Mouse (Mus musculus): Measurements from ENCODE around the gene Wee2. TPM values are rescaled to one million over a fixed set of nuclear protein-coding genes. Genes with fewer than 3 reads are reported as not detected.

Gene Wee2
- polyA plus RNA-seq, 1 experiment from 2014 or later: not detected

DNA sequence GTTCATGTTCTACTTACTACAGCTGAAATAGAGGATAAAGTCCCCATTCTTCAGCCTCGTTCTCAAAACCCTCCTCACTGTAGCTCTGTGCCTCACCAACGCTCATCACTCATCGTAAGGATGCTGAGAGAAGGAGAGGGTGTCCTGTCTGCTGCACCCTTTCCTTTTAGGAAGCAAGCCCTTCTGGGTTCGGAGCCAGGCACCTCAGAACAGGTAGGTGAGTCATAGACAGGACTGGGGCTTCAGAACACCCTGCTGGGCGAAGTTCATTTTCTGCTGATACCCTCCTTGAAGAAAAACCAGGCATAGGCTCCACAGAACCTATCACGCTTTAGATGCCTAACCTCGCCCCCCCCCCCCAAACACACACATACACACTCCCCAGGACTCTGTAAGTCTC, 11.4 kb upstream of the Wee2 start:
- no peaks in the 10 kb centered on the region for H3K4me1 ChIP-seq
- no peak overlapping the region for H3K4me3 ChIP-seq
- no peaks in the 10 kb centered on the region for H3K27me3 ChIP-seq (replicated peaks; ENCODE audit: low read depth, poor library complexity, severe bottlenecking)
- no peaks in the 10 kb centered on the region for H3K9me3 ChIP-seq
- 87% methylated on average over 7 of the region's 7 CpGs for WGBS
- no peak overlapping the region for H3K27ac ChIP-seq (replicated peaks)
- no peak for DNase-seq (ENCODE audit: low spot score)
- peaks cover 3% of the 10 kb centered on the region; the same call in 1 of the 2 replicates for H3K36me3 ChIP-seq (replicated peaks)

DNA sequence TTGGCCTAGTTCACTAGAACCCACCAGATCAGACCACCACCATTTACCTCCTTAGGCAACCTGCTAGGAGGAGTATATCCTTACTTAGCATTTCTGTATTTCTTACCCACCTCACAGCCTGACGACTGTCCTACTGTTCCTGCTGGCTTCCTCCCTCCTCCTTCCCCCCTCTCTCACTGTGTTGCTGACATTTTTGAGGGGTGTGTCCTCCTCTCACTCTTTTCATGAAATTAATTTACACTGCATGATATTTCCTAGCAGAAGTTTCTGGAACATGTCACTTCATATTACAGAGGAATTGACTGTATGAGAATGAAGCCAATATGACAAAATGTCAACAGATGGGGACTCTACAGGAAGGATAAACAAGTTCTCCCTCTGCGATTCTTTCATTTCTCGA, 10.2 kb upstream of the Wee2 start:
- Histone ChIP-seq H3K9me3 (no peaks in the 10 kb centered on the region), H3K27ac (replicated peaks) (no peak overlapping the region), H3K27me3 (replicated peaks; ENCODE audit: low read depth, poor library complexity, severe bottlenecking) (no peaks in the 10 kb centered on the region), H3K4me1 (no peaks in the 10 kb centered on the region), H3K36me3 (replicated peaks) (no peaks in the 10 kb centered on the region), H3K4me3 (no peak overlapping the region)
- DNase-seq (ENCODE audit: low spot score): no peak
- 75% methylated on average over 3 of the region's 3 CpGs for WGBS

DNA sequence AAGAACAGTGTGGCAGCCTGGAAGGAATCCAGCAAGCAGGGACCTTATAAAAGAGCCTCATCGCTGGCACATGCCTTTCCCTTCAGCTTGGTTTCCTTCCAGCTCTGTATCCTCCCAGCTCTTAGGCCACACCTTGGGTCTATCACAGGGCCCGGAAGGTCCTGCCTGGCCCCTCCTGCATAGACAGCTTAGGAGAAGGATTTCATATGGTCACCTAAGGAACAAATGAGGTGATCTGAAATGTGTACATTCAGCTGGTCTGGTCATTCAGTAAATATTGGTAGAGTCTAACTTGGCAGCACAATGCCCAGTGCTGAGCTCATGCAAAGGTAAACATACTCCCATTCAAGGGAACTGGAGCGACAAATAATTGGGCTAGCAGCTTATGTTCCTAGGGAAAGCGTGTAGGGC, 9.4 kb upstream of the Wee2 start:
- Histone ChIP-seq H3K27ac (replicated peaks) (no peak overlapping the region), H3K4me3 (no peak overlapping the region), H3K27me3 (replicated peaks; ENCODE audit: low read depth, poor library complexity, severe bottlenecking) (no peaks in the 10 kb centered on the region), H3K36me3 (replicated peaks) (no peaks in the 10 kb centered on the region), H3K4me1 (peaks cover 5% of the 10 kb centered on the region), H3K9me3 (no peaks in the 10 kb centered on the region)
- WGBS: 87% methylated on average over 4 of the region's 4 CpGs
- DNase-seq (ENCODE audit: low spot score): no peak

DNA sequence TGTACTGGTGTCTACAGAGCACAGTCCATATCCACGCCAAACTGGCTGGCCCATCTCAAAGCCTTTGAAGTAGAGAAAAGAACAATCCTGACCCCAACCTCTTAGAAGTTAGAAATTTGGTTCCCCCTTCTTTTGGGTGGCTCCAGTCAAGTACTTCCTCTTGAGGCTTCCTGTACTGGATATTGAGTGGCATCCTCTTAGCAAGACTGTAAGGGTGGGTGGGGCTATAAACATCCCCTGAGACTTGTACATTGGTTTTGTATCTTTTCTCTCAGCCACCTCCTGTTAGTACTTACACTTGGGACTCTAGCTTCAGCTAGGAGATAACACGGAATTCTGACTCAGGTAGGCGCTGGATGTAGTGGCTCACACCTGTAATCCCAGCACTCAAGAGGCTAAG, 8.6 kb upstream of the Wee2 start:
- DNase-seq (ENCODE audit: low spot score): no peak
- H3K27me3 ChIP-seq (replicated peaks; ENCODE audit: low read depth, poor library complexity, severe bottlenecking): no peaks in the 10 kb centered on the region
- H3K27ac ChIP-seq (replicated peaks): no peak overlapping the region
- H3K9me3 ChIP-seq: no peaks in the 10 kb centered on the region
- H3K4me3 ChIP-seq: no peak overlapping the region
- H3K4me1 ChIP-seq: peaks cover 11% of the 10 kb centered on the region
- WGBS: 88% methylated on average over 3 of the region's 3 CpGs
- H3K36me3 ChIP-seq (replicated peaks): no peaks in the 10 kb centered on the region

DNA sequence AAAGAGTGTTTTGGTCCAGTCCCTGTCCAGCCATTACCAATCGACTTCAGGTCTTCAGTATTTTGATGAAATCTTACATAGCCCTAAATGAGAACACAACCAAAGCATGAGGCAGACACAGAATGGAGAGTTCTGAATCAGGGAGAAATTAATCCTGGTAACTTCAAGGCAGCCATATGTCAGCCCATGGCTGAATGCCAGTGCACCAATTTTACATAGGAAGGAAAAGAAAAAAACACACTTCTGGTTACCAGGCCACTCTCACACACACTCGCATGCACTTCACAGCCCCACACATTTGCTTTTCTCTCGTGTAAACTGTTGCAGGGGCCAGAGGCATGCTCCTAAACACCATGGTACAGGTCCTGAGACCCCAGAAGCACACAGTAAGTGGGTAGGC, 8.0 kb upstream of the Wee2 start:
- Histone ChIP-seq H3K4me3 (no peak overlapping the region), H3K27me3 (replicated peaks; ENCODE audit: low read depth, poor library complexity, severe bottlenecking) (no peaks in the 10 kb centered on the region), H3K27ac (replicated peaks) (no peak overlapping the region), H3K4me1 (peaks cover 12% of the 10 kb centered on the region), H3K9me3 (no peaks in the 10 kb centered on the region), H3K36me3 (replicated peaks) (no peaks in the 10 kb centered on the region)
- 87% methylated on average over 3 of the region's 3 CpGs for WGBS
- no peak for DNase-seq (ENCODE audit: low spot score)

DNA sequence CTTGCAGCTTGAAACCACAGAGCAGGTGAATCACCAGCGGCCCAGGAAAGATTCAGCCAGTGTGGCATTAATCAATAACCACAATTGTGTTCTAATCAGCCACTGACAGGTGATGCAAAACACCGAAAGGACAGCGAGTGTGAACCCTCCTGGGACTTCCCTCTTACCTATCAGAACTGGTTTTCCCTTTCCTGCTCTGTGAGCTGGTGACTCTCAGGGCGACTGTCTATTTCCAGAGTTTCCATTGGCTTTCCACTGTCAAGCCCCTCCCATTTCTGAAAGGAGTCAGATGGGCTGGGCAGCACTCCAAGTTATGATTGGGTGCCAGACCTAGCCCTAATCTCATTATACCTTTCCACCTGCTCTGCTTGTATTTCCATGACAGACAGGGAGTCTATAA, 7.5 kb upstream of the Wee2 start:
- no peaks in the 10 kb centered on the region for H3K9me3 ChIP-seq

DNA sequence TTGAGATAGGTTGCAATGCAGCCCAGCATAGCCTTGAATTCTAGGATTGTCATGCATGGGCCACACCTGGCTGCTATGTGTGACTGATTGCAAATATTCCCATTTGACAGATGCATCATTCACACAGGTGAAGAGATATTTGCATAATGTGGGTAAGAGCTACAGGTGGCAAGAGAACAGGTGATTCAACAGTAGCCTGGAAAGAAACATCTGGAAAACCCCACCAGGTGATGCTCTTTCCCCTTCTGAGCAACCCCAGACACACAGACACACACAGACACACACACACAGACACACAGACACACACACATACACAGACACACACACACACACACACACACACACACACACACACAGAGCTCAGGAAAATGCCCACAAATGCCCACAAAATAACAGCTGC, 7.1 kb upstream of the Wee2 start:
- H3K36me3 ChIP-seq (replicated peaks): no peaks in the 10 kb centered on the region
- H3K9me3 ChIP-seq: no peaks in the 10 kb centered on the region
- no peak for DNase-seq (ENCODE audit: low spot score)
- peaks cover 18% of the 10 kb centered on the region for H3K4me1 ChIP-seq
- no peak overlapping the region for H3K27ac ChIP-seq (replicated peaks)
- peaks cover 3% of the 10 kb centered on the region for H3K27me3 ChIP-seq (replicated peaks; ENCODE audit: low read depth, poor library complexity, severe bottlenecking)
- no peak overlapping the region for H3K4me3 ChIP-seq

More for the DNA sequence above, 7.5 kb upstream of the Wee2 start:
- H3K4me3 ChIP-seq: no peak overlapping the region
- WGBS: 64% methylated on average over 4 of the region's 4 CpGs
- no peaks in the 10 kb centered on the region for H3K27me3 ChIP-seq (replicated peaks; ENCODE audit: low read depth, poor library complexity, severe bottlenecking)
- no peaks in the 10 kb centered on the region for H3K36me3 ChIP-seq (replicated peaks)
- DNase-seq (ENCODE audit: low spot score): no peak
- H3K4me1 ChIP-seq: peaks cover 17% of the 10 kb centered on the region
- no peak overlapping the region for H3K27ac ChIP-seq (replicated peaks)

DNA sequence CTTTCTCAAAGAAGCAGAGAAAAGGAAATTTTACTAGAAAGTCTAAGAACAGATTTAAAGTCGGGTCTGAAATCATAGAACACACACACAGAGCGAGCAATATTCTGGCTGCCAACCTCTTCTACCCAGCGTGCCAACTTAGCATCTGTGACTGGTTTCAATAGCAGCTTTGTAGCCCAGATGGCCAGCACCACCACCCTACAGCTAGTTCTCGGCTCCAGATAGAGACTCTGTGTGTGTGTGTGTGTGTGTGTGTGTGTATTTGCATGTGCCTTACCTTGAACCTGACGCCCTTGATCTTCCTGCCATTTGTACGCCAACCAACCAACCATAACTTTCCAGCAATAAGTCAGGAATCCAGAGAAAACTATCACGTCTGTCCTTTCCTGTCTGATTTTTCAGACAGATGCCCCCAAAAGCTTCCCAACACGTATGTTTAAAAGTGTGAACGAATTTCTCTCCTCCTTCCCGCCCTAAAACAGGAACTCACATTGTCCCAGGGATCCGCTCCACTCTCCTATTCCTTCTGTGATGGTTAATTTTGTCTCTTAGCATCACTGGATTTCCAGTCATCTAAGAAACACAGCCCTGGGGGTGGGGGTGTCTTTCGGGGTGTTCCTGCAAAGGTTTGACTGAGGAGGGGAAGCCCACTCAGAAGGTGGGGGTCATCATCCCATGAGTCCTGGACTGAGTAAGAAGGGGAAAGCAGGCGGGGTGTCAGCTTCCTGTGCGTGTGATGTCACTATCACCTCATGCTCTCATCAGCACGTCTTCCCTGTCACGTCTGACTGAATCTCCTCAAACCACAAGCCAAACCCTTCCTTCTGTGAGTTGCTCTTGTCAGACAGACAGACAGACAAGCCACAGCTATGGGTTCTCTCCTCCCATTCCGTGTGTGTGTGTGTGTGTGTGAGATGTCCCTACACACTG, 6.3 kb upstream of the Wee2 start:
- WGBS: 88% methylated on average over 17 of the region's 17 CpGs
- Histone ChIP-seq H3K4me1 (peaks cover 18% of the 10 kb centered on the region), H3K27me3 (replicated peaks; ENCODE audit: low read depth, poor library complexity, severe bottlenecking) (peaks cover 11% of the 10 kb centered on the region), H3K36me3 (replicated peaks) (no peaks in the 10 kb centered on the region), H3K27ac (replicated peaks) (no peak overlapping the region), H3K4me3 (no peak overlapping the region), H3K9me3 (no peaks in the 10 kb centered on the region)
- DNase-seq (ENCODE audit: low spot score): no peak

DNA sequence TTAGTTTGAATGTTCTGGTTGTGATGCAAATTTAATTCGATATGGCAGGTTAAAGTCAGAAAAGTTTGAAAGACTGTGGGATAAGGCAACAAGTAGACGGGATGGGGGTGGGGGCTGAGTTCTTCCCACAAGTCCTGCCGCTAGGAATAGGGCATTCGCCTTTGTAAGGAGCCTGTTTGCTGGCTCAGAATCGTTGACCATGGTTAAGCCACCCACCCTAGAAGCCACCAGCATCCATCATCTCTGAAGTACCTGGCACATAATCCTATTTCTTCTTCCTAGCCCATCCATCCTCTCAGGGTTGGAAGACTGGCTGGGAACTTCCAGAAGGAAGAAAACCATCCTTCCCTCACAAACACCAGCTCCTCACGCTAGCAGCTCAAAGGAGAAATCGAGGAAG, 4.2 kb upstream of the Wee2 start:
- Histone ChIP-seq H3K4me1 (peaks cover 18% of the 10 kb centered on the region), H3K27ac (replicated peaks) (peak overlapping the region; percentile 94), H3K9me3 (no peaks in the 10 kb centered on the region), H3K4me3 (peak overlapping the region; percentile 83), H3K36me3 (replicated peaks) (no peaks in the 10 kb centered on the region), H3K27me3 (replicated peaks; ENCODE audit: low read depth, poor library complexity, severe bottlenecking) (peaks cover 26% of the 10 kb centered on the region)
- no peak for DNase-seq (ENCODE audit: low spot score)
- WGBS: 13% methylated on average over 7 of the region's 7 CpGs

DNA sequence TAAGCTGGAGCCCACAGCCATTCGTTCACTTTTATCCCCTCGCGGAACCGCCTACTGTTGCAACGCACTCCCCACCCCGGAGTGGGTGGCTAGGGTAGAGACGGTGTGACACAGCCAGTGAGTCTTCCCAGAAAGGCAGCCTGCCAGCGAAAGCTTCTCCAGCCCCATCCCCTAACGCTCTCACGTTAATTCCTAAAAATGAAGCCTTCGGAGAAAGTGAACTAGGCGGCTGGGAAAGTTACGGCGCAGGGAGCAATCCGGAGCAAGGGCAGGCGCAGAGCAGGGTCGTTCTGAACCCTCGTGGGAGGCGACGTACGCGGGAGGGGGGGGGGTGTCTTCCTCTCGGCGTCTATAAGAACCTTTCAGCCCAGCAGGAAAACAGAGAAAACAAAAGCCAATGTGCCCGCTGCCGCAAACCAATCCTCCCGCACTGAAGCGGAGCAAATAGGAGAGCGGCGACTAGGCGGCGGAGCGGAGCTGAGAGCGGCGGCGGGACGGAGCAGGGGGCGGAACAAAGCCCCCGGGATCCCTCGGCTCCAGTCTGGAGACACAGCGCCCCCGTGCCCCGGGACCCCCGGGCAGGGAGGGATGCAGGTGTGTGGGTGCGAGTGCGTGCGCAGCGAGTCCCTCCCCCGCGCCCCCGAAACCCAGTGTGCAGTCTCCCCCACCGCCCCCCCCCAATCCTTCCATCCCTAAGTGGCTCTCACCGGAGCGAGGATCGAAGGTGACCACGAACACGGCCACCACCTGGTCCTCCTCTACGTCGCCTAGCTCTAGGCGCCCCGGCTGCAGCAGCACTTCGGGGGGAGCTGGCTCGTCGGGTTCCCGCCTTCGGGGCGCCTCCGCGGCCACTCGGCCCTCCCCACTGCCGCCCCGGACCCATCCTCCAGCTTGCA, 3.5 kb upstream of the Wee2 start:
- peaks cover 18% of the 10 kb centered on the region for H3K4me1 ChIP-seq
- peak; percentile 74 for DNase-seq (ENCODE audit: low spot score)
- WGBS: under 1% methylated on average over 72 of the region's 72 CpGs
- H3K4me3 ChIP-seq: peak overlapping the region; percentile 83
- H3K27me3 ChIP-seq (replicated peaks; ENCODE audit: low read depth, poor library complexity, severe bottlenecking): peaks cover 32% of the 10 kb centered on the region
- H3K27ac ChIP-seq (replicated peaks): peak overlapping the region; percentile 94
- H3K36me3 ChIP-seq (replicated peaks): no peaks in the 10 kb centered on the region
- H3K9me3 ChIP-seq: no peaks in the 10 kb centered on the region

DNA sequence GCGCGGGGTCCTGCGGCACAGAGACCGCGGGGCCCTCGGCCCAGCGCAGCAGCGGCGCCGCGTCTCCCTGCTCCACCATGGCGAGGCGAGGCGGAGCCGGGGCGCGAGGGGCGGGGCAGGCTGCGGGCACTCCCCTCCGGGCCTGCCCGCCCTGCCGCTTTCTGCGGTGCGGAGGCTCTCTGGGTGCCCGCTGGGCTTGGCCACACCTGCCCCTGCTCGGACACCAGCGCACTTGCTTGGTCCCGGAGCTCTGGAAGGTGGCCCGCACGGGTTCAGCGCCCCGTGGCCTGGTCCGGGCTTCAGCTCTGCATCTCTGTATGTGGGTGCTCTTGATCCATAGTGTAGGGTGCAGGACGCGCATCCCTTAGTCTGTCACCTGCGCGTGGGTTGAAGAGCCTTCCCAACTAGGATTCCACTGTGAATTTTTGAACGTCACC, 2.8 kb upstream of the Wee2 start, which contains the start of gene E330009J07Rik:
Gene E330009J07Rik, minus strand, starts transcription at position 89 of the 437 bp plus-strand sequence.
- H3K36me3 ChIP-seq (replicated peaks): no peaks in the 10 kb centered on the region
- DNase-seq (ENCODE audit: low spot score): peak; percentile 88
- H3K9me3 ChIP-seq: no peaks in the 10 kb centered on the region
- H3K4me3 ChIP-seq: peak within 1 kb of the TSS; percentile 83
- peak within 1 kb of the TSS; percentile 94 for H3K27ac ChIP-seq (replicated peaks)
- H3K4me1 ChIP-seq: peaks cover 18% of the 10 kb centered on the region
- WGBS: under 1% methylated on average over 38 of the region's 38 CpGs
- peaks cover 36% of the 10 kb centered on the region for H3K27me3 ChIP-seq (replicated peaks; ENCODE audit: low read depth, poor library complexity, severe bottlenecking)

DNA sequence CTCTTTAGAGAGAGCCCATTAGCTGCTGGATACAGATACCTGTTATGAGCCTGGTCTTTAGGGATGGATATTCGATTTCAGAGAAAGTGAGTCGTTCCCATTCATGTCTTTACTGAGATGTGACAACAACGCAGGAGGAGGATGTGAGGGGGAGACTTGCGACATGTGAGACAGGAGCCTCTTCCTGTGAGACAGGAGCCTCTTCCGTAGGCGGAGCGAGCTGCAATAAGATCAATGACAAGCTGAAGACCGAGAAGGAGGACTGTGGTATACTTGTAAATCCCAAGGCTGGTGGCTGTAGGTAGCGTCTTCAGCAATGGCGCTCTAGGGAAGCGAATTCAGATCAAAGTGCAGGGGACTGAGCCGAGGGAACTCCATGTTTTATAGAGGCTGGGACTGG, 843 bp downstream of the Wee2 start:
- Histone ChIP-seq H3K36me3 (replicated peaks) (no peaks in the 10 kb centered on the region), H3K4me3 (no peak overlapping the region), H3K9me3 (no peaks in the 10 kb centered on the region), H3K27me3 (replicated peaks; ENCODE audit: low read depth, poor library complexity, severe bottlenecking) (peaks cover 49% of the 10 kb centered on the region), H3K27ac (replicated peaks) (no peak overlapping the region), H3K4me1 (peaks cover 11% of the 10 kb centered on the region)
- WGBS: 51% methylated on average over 12 of the region's 12 CpGs
- DNase-seq (ENCODE audit: low spot score): no peak
